Mouse (Mus musculus): Measurements from ENCODE around the gene Mpi. TPM values are rescaled to one million over a fixed set of nuclear protein-coding genes. Genes with fewer than 3 reads are reported as not detected.
A peak's percentile ranks its signal among the peaks of the same experiment; 100 is the strongest.

Gene Mpi
- total RNA-seq (2021): 100 to 1,000 TPM; 122 to 125 TPM

GRCm38 (mm10) chr9:57552139-57552887 is at the start of gene Mpi:
Gene Mpi, minus strand, starts transcription at chr9:57552763.
- DNase-seq: peak; percentile 78

GRCm38 (mm10) chr9:57602098-57602497 is 49.5 kb upstream of the Mpi start:
- no peak for DNase-seq

GRCm38 (mm10) chr9:57601353-57601706 is 48.8 kb upstream of the Mpi start:
- DNase-seq: peak; percentile 38

GRCm38 (mm10) chr9:57600620-57601352 is 48.2 kb upstream of the Mpi start:
- peak; percentile 69 for DNase-seq

GRCm38 (mm10) chr9:57598851-57599563 is 46.4 kb upstream of the Mpi start:
- DNase-seq: no peak

- DNase-seq: peak; percentile 31
These were observed 45.4 kb upstream of the Mpi start for GRCm38 (mm10) chr9:57597929-57598382.

- no peak for DNase-seq
These were observed 44.7 kb upstream of the Mpi start for GRCm38 (mm10) chr9:57597265-57597664.

- DNase-seq: no peak
These were observed 41.6 kb upstream of the Mpi start for GRCm38 (mm10) chr9:57594174-57594509.

GRCm38 (mm10) chr9:57593454-57594173 is 41.1 kb upstream of the Mpi start:
- DNase-seq: no peak

GRCm38 (mm10) chr9:57590726-57591125 is 38.2 kb upstream of the Mpi start:
- no peak for DNase-seq

GRCm38 (mm10) chr9:57589224-57590126 is 36.9 kb upstream of the Mpi start, which contains the start of gene Ulk3:
Gene Ulk3, plus strand, starts transcription at chr9:57589452.
- peak; percentile 84 for DNase-seq

- DNase-seq: no peak
These were observed 32.4 kb upstream of the Mpi start for GRCm38 (mm10) chr9:57584991-57585390.

GRCm38 (mm10) chr9:57577144-57577849 is 24.7 kb upstream of the Mpi start:
- no peak for DNase-seq

- no peak for DNase-seq
These were observed 23.0 kb upstream of the Mpi start for GRCm38 (mm10) chr9:57575577-57575976.

GRCm38 (mm10) chr9:57574397-57574796 is 21.8 kb upstream of the Mpi start:
- DNase-seq: no peak

- DNase-seq: no peak
These were observed 15.9 kb upstream of the Mpi start for GRCm38 (mm10) chr9:57568500-57568899.

- no peak for DNase-seq
These were observed 14.3 kb upstream of the Mpi start for GRCm38 (mm10) chr9:57566846-57567245.

- peak; percentile 62 for DNase-seq
These were observed 13.2 kb upstream of the Mpi start for GRCm38 (mm10) chr9:57565741-57566221.

GRCm38 (mm10) chr9:57564609-57565008 is 12.0 kb upstream of the Mpi start:
- DNase-seq: no peak

- peak; percentile 74 for DNase-seq
These were observed 10.4 kb upstream of the Mpi start for GRCm38 (mm10) chr9:57562896-57563372.
